Mouse (Mus musculus) small intestine, adult 2 months (tissue): ENCODE measurements at regions not wholly inside any gene's neighbourhood (a gene's known extent, or its start where the extent isn't known, plus 50 kb on each side); places are given as distances from the start of the nearest gene placed in this dataset.

ENCODE experiments used
- H3K27ac ChIP-seq: fragments of 200-500 bp; 2 replicates; pipeline ENCODE4 v1.5.1; 2012; ENCODE audit warnings: low read depth, low read length, control low read depth, inconsistent platforms; ENCODE audit not compliant: insufficient read depth
- H3K27me3 ChIP-seq: fragments of 200-500 bp; 2 replicates; pipeline ENCODE4 v1.6.1; 2012; ENCODE audit warnings: mild to moderate bottlenecking, moderate library complexity, low read length, inconsistent platforms; ENCODE audit not compliant: control insufficient read depth, insufficient read depth
- H3K36me3 ChIP-seq: fragments of 200-500 bp; 2 replicates; pipeline ENCODE4 v1.6.1; 2012; ENCODE audit warnings: mild to moderate bottlenecking, low read length, control low read depth, inconsistent platforms; ENCODE audit not compliant: control insufficient read depth, insufficient read depth
- H3K4me1 ChIP-seq: fragments of 200-500 bp; 2 replicates; pipeline ENCODE4 v1.6.1; 2012; ENCODE audit warnings: low read length, inconsistent platforms, mixed read lengths; ENCODE audit not compliant: control insufficient read depth, insufficient read depth, insufficient read length
- H3K4me3 ChIP-seq: fragments of 200-500 bp; 2 replicates; pipeline ENCODE4 v1.5.1; 2012; ENCODE audit warnings: low read depth, mild to moderate bottlenecking, control low read depth, inconsistent platforms, low read length, moderate library complexity
- CTCF ChIP-seq: fragments of 200-500 bp; IDR thresholded peaks from 2 replicates; pipeline ENCODE4 v1.5.1; 2012; ENCODE audit warnings: low read depth, mild to moderate bottlenecking, control low read depth, inconsistent platforms, low read length, moderate library complexity, mixed read lengths; ENCODE audit not compliant: insufficient replicate concordance, insufficient read length; ENCODE audit errors: extremely low read depth
- POLR2A ChIP-seq: fragments of 200-500 bp; IDR thresholded peaks from 2 replicates; pipeline ENCODE4 v1.6.1; 2012; ENCODE audit warnings: low read depth, mild to moderate bottlenecking, control low read depth, inconsistent platforms, low read length, moderate library complexity
- WGBS: fragments of 180-500 bp; shearing (Covaris S2); methylation state at CpG from one replicate; pipeline ENCODE4 v1.1.7; 2018; 5-methylcytosine and 5-hydroxymethylcytosine counted together

GRCm38 (mm10) chr12:106727486-106727885 is 717.5 kb downstream of the Vrk1 start:
- no peak overlapping the region for H3K4me3 ChIP-seq
- H3K27me3 ChIP-seq, result no peaks in the 10 kb centered on the region
- H3K27ac ChIP-seq, result no peak overlapping the region
- no peaks in the 10 kb centered on the region for H3K4me1 ChIP-seq
- no peaks in the 10 kb centered on the region for H3K36me3 ChIP-seq
- no peak for TF ChIP-seq CTCF
- TF ChIP-seq POLR2A, result no peak
- 87% methylated on average over 3 of the region's 3 CpGs for WGBS

- WGBS, result 82% methylated on average over 5 of the region's 5 CpGs
- H3K27me3 ChIP-seq, result no peaks in the 10 kb centered on the region
- H3K27ac ChIP-seq, result no peak overlapping the region
- H3K4me3 ChIP-seq, result no peak overlapping the region
- H3K4me1 ChIP-seq, result no peaks in the 10 kb centered on the region
- no peaks in the 10 kb centered on the region for H3K36me3 ChIP-seq
- TF ChIP-seq POLR2A (no peak), CTCF (no peak)
Observed at GRCm38 (mm10) chr12:106729686-106730085, 719.7 kb downstream of the Vrk1 start.

- TF ChIP-seq POLR2A (no peak), CTCF (no peak)
- H3K36me3 ChIP-seq, result no peaks in the 10 kb centered on the region
- no peaks in the 10 kb centered on the region for H3K27me3 ChIP-seq
- no peak overlapping the region for H3K4me3 ChIP-seq
- no peak overlapping the region for H3K27ac ChIP-seq
- no peaks in the 10 kb centered on the region for H3K4me1 ChIP-seq
- WGBS, result 68% methylated on average over 16 of the region's 16 CpGs
Observed at GRCm38 (mm10) chr12:106732108-106732857, 722.3 kb downstream of the Vrk1 start.

GRCm38 (mm10) chr12:106748765-106749164 is 738.7 kb downstream of the Vrk1 start:
- H3K4me1 ChIP-seq, result no peaks in the 10 kb centered on the region
- 89% methylated on average over 8 of the region's 8 CpGs for WGBS
- H3K36me3 ChIP-seq, result no peaks in the 10 kb centered on the region
- no peak for TF ChIP-seq CTCF
- no peak for TF ChIP-seq POLR2A
- no peak overlapping the region for H3K4me3 ChIP-seq
- H3K27me3 ChIP-seq, result no peaks in the 10 kb centered on the region
- no peak overlapping the region for H3K27ac ChIP-seq

- no peak for TF ChIP-seq CTCF
- Histone ChIP-seq H3K4me1 (no peaks in the 10 kb centered on the region), H3K36me3 (no peaks in the 10 kb centered on the region), H3K27ac (no peak overlapping the region), H3K4me3 (no peak overlapping the region), H3K27me3 (no peaks in the 10 kb centered on the region)
- 69% methylated on average over 7 of the region's 7 CpGs for WGBS
Observed at GRCm38 (mm10) chr12:106763552-106763951, 724.9 kb upstream of the 3110018I06Rik start.

GRCm38 (mm10) chr12:106764516-106764915 is 723.9 kb upstream of the 3110018I06Rik start:
- no peaks in the 10 kb centered on the region for H3K27me3 ChIP-seq
- 72% methylated on average over 7 of the region's 7 CpGs for WGBS
- TF ChIP-seq CTCF (no peak), POLR2A (no peak)
- no peaks in the 10 kb centered on the region for H3K36me3 ChIP-seq
- no peak overlapping the region for H3K27ac ChIP-seq
- H3K4me1 ChIP-seq, result no peaks in the 10 kb centered on the region
- no peak overlapping the region for H3K4me3 ChIP-seq

- TF ChIP-seq POLR2A (no peak), CTCF (no peak)
- no peaks in the 10 kb centered on the region for H3K27me3 ChIP-seq
- H3K36me3 ChIP-seq, result no peaks in the 10 kb centered on the region
- no peak overlapping the region for H3K4me3 ChIP-seq
- 45% methylated on average over 4 of the region's 4 CpGs for WGBS
- H3K27ac ChIP-seq, result no peak overlapping the region
- no peaks in the 10 kb centered on the region for H3K4me1 ChIP-seq
Observed at GRCm38 (mm10) chr12:106773536-106773935, 714.9 kb upstream of the 3110018I06Rik start.
